Mouse (Mus musculus) lung, embryonic 15.5 days (tissue): Measurements from ENCODE around the gene Ccdc188. TPM values are rescaled to one million over a fixed set of nuclear protein-coding genes. Genes with fewer than 3 reads are reported as not detected.

Experiments
- ATAC-seq: fragments of 200-750 bp; cut with Nextera tagmentation; 2 replicates; pipeline ENCODE4 v1.8.0; 2017; ENCODE audit warnings: moderate number of reproducible peaks, borderline replicate concordance; ENCODE audit not compliant: low FRiP score, low TSS enrichment; ENCODE audit errors: extremely low read depth
- H3K27ac ChIP-seq: fragments of 300-500 bp; sonication (generic); 2 replicates; pipeline ENCODE4 v1.5.1; 2015; ENCODE audit warnings: moderate library complexity, mild to moderate bottlenecking, inconsistent platforms
- H3K27me3 ChIP-seq: fragments of 300-500 bp; sonication (generic); 2 replicates; pipeline ENCODE4 v1.6.1; 2015; ENCODE audit warnings: inconsistent platforms
- H3K36me3 ChIP-seq: fragments of 300-500 bp; sonication (generic); 2 replicates; pipeline ENCODE4 v1.6.1; 2015; ENCODE audit warnings: inconsistent platforms
- H3K4me1 ChIP-seq: fragments of 300-500 bp; sonication (generic); 2 replicates; pipeline ENCODE4 v1.6.1; 2015; ENCODE audit warnings: inconsistent platforms
- H3K4me2 ChIP-seq: fragments of 300-500 bp; sonication (generic); 2 replicates; pipeline ENCODE4 v1.6.1; 2015; ENCODE audit warnings: inconsistent platforms, mild to moderate bottlenecking, moderate library complexity
- H3K4me3 ChIP-seq: fragments of 300-500 bp; sonication (generic); 2 replicates; pipeline ENCODE4 v1.5.1; 2015; ENCODE audit warnings: mild to moderate bottlenecking, inconsistent platforms
- H3K9ac ChIP-seq: fragments of 300-500 bp; sonication (generic); 2 replicates; pipeline ENCODE4 v1.6.1; 2015; ENCODE audit warnings: inconsistent platforms
- H3K9me3 ChIP-seq: fragments of 300-500 bp; sonication (generic); 2 replicates; pipeline ENCODE4 v1.6.1; 2016; ENCODE audit warnings: inconsistent platforms
- WGBS: fragments of 180-500 bp; shearing (Covaris S2); methylation state at CpG from one replicate; pipeline ENCODE4 v1.1.7; 2015; 5-methylcytosine and 5-hydroxymethylcytosine counted together
- polyA plus RNA-seq: library from polyadenylated mRNA; unstranded; fragments of >200 nt; fragmentation: Nextera tagmentation; extraction: Ambion mirVana; gene quantifications from 2 replicates; pipeline ENCODE4 v1.2.1, GENCODE M21; 2015

Ccdc188 gene
- polyA plus RNA-seq, 1 experiment from 2014 or later: not detected

DNA sequence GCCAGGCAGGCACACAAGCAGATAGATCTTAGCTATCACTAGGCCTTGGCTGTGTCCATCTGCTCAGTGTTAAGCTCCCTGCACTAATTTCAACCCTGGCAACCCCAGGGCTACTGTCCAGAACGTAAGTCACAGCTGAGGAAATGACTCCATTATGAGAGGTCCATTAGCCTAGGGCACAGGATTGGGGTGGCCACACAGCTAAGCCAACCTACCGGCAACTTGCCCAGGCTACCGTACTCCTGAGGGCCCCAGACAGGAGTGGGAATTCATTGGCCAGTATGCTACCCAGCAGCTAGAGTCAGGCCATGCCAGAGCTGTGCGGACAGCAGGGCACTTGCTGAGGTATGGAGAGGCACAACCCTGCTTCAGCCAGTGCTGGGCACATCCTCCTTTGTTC lies 11.2 kb downstream of the Ccdc188 start:
- H3K4me2 ChIP-seq: no peak overlapping the region
- H3K9me3 ChIP-seq: no peaks in the 10 kb centered on the region
- H3K4me1 ChIP-seq: peaks cover 22% of the 10 kb centered on the region
- no peak overlapping the region for H3K9ac ChIP-seq
- H3K4me3 ChIP-seq: no peak overlapping the region
- H3K36me3 ChIP-seq: peaks cover 45% of the 10 kb centered on the region
- WGBS: 90% methylated on average over 4 of the region's 4 CpGs
- ATAC-seq: no peak
- H3K27ac ChIP-seq: no peak overlapping the region
- H3K27me3 ChIP-seq: no peaks in the 10 kb centered on the region

DNA sequence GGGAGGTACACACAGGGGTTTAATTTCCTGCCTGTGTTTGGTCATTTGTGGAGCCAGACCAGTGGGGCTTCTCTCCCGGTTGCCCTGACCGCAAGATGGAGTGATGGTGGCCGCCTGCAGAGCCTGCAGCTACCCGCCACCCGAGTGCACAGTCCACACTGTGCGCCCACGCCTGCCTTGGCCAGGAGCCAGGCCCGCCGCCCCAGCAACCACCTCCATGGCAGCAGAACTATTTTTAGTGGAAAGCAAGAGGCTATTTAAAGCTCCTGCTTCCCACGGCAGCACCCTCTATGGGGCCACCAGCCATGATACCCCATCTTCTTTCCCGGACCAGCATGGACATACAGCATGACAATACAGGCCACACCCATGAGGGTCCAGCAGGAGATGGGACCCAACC lies 11.9 kb downstream of the Ccdc188 start:
- H3K4me2 ChIP-seq: no peak overlapping the region
- no peak for ATAC-seq
- peaks cover 28% of the 10 kb centered on the region for H3K4me1 ChIP-seq
- no peak overlapping the region for H3K4me3 ChIP-seq
- H3K9me3 ChIP-seq: no peaks in the 10 kb centered on the region
- no peak overlapping the region for H3K27ac ChIP-seq
- H3K9ac ChIP-seq: no peak overlapping the region
- 58% methylated on average over 11 of the region's 11 CpGs for WGBS
- peaks cover 38% of the 10 kb centered on the region for H3K36me3 ChIP-seq
- H3K27me3 ChIP-seq: no peaks in the 10 kb centered on the region

DNA sequence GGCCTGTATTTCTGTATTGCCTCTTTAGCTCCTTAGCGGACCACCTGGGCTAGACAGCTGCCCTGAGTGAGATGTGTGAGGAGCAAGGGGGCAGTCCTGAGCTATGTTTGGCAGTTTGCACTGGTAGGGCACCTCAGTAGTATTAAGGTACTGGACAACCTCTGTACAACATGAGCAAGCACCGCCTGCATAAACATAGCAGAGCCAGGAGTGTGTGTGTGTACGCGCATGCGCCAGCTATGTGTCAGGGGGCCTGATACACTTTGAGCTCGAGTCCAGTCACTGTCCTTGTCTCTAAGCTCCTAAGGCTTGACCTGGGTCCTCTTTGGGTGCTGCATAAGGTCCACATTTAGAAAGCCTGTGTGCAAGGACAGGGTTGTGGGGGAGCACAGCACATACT lies 12.9 kb downstream of the Ccdc188 start:
- no peak for ATAC-seq
- H3K9ac ChIP-seq: no peak overlapping the region
- peaks cover 28% of the 10 kb centered on the region for H3K36me3 ChIP-seq
- no peak overlapping the region for H3K4me2 ChIP-seq
- H3K4me1 ChIP-seq: peaks cover 28% of the 10 kb centered on the region
- H3K9me3 ChIP-seq: no peaks in the 10 kb centered on the region
- WGBS: 76% methylated on average over 6 of the region's 6 CpGs
- no peak overlapping the region for H3K4me3 ChIP-seq
- H3K27me3 ChIP-seq: no peaks in the 10 kb centered on the region
- H3K27ac ChIP-seq: no peak overlapping the region

DNA sequence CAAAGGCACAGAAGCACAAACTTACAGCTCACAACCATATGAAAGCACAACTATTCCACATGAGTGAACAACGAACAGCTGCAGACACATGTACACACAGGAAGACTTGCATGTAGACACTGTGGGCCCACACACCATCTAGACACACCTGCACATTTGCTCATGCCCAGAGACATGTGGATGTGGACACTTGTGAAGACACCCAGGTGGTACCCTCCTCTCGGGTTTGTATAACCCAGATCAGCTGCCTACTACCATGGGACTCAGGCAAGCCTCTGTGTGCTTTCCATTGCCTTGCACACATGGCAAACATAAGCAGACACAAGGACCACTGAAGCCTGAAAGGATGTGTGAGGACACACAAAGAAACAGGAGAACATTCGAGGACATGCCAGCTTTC lies 13.4 kb downstream of the Ccdc188 start:
- WGBS: 77% methylated on average over 3 of the region's 3 CpGs
- Histone ChIP-seq H3K27me3 (no peaks in the 10 kb centered on the region), H3K4me2 (no peak overlapping the region), H3K9me3 (no peaks in the 10 kb centered on the region), H3K36me3 (peaks cover 24% of the 10 kb centered on the region), H3K9ac (no peak overlapping the region), H3K4me3 (no peak overlapping the region), H3K4me1 (peaks cover 31% of the 10 kb centered on the region), H3K27ac (no peak overlapping the region)
- ATAC-seq: no peak

DNA sequence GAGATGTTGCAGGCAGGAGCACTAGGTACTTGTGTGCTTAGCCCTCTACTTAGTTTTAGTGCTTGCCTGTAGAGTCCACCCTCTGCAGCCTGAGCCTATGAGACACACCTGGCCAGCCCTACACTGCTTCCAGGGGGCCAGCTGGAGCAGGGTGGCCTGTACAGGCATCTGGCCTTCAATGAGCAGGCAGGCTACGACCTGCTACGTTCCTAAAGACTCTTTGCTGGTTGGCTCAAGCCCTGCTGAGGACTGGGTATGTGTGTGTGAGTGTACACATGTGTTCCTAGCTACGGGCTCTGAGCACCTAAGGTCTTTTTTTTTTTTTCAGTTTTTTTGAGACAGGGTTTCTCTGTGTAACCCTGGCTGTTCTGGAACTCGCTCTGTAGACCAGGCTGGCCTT lies 13.8 kb downstream of the Ccdc188 start:
- WGBS: 68% methylated on average over 4 of the region's 4 CpGs
- H3K27me3 ChIP-seq: no peaks in the 10 kb centered on the region
- H3K27ac ChIP-seq: no peak overlapping the region
- no peak for ATAC-seq
- no peak overlapping the region for H3K4me3 ChIP-seq
- H3K4me2 ChIP-seq: no peak overlapping the region
- H3K36me3 ChIP-seq: peaks cover 20% of the 10 kb centered on the region
- no peak overlapping the region for H3K9ac ChIP-seq
- no peaks in the 10 kb centered on the region for H3K9me3 ChIP-seq
- H3K4me1 ChIP-seq: peaks cover 35% of the 10 kb centered on the region

DNA sequence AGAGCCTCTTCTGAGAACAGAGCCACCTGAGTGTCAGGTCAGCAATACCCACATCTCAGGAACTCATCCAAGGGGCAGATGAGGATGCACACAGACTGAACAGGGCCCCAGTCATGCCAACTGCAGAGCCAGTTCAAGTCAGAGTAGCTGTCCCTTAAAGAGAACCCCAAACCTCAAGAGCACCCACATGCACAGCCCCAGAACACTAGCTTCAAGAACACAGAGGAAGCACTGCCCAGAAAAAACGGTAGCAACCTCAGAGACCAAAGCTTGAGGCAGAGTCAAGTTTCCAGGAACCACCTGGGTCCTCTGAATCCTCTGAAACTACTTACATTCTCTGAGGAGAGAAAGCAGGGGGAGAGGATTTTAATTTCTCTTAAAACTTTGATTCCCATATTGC lies 15.8 kb downstream of the Ccdc188 start:
- peak overlapping the region; percentile 81 for H3K4me2 ChIP-seq
- WGBS: 20% methylated on average over 1 of the region's 1 CpGs
- H3K4me3 ChIP-seq: 0 out of 2 replicates have a peak overlapping the region, but pooled peaks have one; percentile 4
- no peak for ATAC-seq
- peaks cover 9% of the 10 kb centered on the region for H3K36me3 ChIP-seq
- H3K27me3 ChIP-seq: no peaks in the 10 kb centered on the region
- H3K27ac ChIP-seq: no peak overlapping the region
- peak overlapping the region; percentile 74 for H3K9ac ChIP-seq
- H3K4me1 ChIP-seq: peaks cover 37% of the 10 kb centered on the region
- no peaks in the 10 kb centered on the region for H3K9me3 ChIP-seq

DNA sequence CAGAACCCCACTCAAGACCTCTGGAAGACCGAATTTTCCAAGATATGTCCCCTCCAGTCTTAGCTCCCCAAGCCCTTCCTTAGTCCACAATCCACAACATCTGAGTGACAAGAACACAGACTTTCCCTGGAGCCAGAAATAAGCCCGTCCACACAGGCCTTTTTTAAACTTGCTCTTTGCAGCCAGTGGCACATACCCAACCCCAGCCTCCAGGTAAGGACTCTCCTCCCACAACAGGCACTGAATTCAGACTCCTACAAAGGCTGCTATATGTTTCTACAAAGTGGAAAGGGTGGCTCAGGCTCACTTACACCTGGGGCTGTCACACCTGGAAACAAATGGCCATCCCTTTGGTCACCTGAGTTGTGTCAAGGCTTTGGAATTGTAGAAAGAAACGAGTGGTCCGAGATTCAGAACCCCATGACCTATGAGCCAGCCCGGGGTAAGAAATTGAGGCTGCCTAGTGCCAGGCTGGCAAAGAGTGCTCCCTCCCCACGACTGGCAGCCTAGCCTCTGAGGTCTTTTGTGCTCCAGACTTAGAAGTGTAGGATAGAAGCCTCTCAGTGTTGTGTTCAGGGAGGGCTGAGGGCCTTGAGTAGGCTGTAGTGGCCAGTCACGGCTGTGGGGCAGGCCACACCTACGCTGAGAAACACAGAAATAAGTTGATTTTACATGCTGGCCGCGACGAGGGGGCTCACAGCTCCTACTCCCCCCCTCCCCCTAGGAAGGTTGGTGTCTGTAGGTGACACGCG lies 16.4 kb downstream of the Ccdc188 start:
- Histone ChIP-seq H3K4me1 (peaks cover 37% of the 10 kb centered on the region), H3K4me3 (peak overlapping the region; percentile 70), H3K9me3 (no peaks in the 10 kb centered on the region), H3K27ac (peak overlapping the region; percentile 90), H3K9ac (peak overlapping the region; percentile 74), H3K36me3 (peaks cover 13% of the 10 kb centered on the region), H3K4me2 (peak overlapping the region; percentile 81), H3K27me3 (no peaks in the 10 kb centered on the region)
- WGBS: 14% methylated on average over 13 of the region's 13 CpGs
- peak; percentile 21 for ATAC-seq

DNA sequence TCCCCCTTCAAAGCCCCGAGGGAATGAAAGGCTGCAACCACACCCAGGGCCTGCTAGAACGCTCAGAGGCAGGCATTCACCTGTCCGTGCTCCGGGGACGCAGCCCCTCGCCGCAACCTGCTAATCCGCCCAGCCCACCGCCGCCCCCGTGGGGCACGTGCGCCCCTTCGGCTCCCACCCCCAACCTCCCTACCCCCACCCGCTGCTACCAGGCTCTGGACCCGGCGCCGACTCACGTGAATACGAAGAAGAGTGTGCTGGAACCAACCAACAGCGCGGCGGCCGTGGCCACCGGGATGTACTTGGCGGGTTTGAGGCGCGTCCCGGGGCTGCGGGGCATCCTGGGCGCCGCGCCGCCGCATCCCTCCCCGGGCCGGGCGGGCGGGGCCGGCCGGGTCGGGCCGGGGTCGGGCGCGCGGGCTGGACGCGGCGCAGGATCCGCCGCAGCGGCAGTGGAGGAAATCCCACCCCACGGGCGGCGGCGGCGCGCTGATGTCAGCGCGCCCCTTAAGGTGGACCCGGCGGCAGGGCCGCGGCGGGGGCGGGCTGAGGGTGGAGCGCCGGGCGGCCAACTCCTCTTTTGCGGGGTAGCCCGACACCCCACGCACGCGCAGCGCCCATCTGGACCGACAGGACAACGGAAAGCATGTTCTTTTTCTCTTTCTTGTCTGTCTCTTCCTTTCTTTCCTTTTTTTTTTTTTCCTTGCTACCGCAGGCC lies 17.2 kb downstream of the Ccdc188 start, which contains the start of gene Zdhhc8:
TSS of gene Zdhhc8 (minus strand) at position 466 of the 718 bp plus-strand sequence.
- 1% methylated on average over 78 of the region's 79 CpGs for WGBS
- no peaks in the 10 kb centered on the region for H3K9me3 ChIP-seq
- H3K4me1 ChIP-seq: peaks cover 32% of the 10 kb centered on the region
- H3K4me3 ChIP-seq: peak within 1 kb of the TSS; percentile 70
- H3K9ac ChIP-seq: peak within 1 kb of the TSS; percentile 74
- H3K4me2 ChIP-seq: peak within 1 kb of the TSS; percentile 81
- ATAC-seq: peak; percentile 85
- H3K36me3 ChIP-seq: peaks cover 19% of the 10 kb centered on the region
- H3K27ac ChIP-seq: peak within 1 kb of the TSS; percentile 90
- H3K27me3 ChIP-seq: no peaks in the 10 kb centered on the region

DNA sequence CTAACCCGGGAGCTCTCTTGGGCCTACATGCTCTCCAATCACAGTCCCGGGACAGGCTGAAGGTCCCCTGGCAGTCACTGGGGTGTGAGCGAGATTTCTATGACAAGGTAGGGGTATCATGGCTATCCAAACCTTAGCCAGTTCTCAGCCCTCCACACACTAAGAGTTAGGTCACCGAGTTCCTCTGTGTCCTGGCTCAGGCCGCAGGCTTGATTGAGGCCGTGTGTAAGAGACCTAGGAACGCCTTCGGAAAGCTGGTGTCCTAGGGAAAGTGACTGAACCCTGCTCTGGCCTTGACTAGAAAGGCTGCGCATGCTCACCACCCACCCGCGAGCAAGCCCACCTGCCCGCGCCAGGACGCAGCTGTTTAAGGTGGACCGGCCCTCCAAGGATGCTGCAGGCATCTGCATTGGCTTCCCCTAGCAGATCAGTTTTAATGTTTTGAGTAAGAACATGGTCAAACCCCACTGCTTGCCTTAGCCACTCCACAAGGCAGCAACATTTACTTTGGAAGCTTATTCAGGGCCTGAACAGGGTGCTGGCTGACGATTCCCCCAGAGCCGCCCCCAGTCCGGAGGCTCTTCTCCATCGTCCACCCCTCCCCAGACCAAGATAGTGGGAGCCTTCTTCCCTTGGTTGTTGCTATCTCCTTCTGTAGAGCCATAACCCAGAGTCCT lies 17.8 kb downstream of the Ccdc188 start:
- peak overlapping the region; percentile 74 for H3K9ac ChIP-seq

DNA sequence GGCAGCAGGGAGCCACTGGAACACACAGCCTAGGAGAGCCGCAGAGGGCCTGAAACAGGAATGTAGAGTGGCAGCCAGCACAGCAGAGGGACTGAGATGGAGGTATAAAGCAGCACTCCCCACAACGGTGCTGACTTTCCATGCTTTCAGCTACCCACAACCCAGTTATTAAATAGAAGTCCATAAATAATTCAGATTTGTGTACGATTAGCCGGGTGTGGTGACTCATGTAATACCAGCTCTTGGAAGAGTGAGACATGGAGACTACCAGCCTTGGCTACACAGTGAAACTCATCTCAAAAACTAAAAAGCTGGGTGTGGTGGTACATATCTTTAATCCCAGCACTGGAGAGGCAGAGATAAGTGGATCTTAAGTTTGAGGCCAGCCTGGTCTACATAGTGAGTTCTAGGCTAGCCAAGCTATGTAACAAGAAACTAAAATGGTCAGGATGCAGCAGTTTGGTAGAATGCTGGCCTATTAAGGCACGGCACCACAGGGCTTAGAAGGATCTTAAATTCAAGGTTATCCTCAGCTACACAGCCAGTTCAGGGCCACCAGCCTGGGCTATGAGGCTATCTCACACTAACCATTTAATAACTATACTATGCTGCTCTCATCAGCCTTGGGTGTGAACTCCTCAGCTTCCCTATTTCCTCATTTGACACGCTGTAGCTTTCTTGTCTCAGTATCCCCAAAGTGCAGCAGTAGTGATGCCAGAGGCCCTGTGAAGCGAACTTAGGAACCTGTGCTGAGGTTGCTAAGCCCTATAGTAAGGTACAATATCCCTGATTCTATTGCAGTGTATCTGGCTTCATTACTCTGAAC lies 19.2 kb downstream of the Ccdc188 start:
- 67% methylated on average over 7 of the region's 7 CpGs for whole genome bisulfite sequencing
- Histone ChIP-seq H3K4me2 (no peak overlapping the region), H3K27me3 (no peaks in the 10 kb centered on the region), H3K4me1 (peaks cover 23% of the 10 kb centered on the region), H3K9me3 (no peaks in the 10 kb centered on the region), H3K9ac (no peak overlapping the region), H3K36me3 (peaks cover 39% of the 10 kb centered on the region), H3K4me3 (no peak overlapping the region), H3K27ac (peak overlapping the region; percentile 90; the same call in 1 of the 2 replicates)
- ATAC-seq: no peak

More for the DNA sequence above, 17.8 kb downstream of the Ccdc188 start:
- H3K27ac ChIP-seq: peak overlapping the region; percentile 90
- peaks cover 26% of the 10 kb centered on the region for H3K4me1 ChIP-seq
- WGBS: 3% methylated on average over 19 of the region's 19 CpGs
- H3K36me3 ChIP-seq: peaks cover 25% of the 10 kb centered on the region
- no peaks in the 10 kb centered on the region for H3K9me3 ChIP-seq
- H3K4me2 ChIP-seq: peak overlapping the region; percentile 81
- H3K27me3 ChIP-seq: no peaks in the 10 kb centered on the region
- peak overlapping the region; percentile 70 for H3K4me3 ChIP-seq
- peak; percentile 56; the same call in 1 of the 2 replicates for ATAC-seq

DNA sequence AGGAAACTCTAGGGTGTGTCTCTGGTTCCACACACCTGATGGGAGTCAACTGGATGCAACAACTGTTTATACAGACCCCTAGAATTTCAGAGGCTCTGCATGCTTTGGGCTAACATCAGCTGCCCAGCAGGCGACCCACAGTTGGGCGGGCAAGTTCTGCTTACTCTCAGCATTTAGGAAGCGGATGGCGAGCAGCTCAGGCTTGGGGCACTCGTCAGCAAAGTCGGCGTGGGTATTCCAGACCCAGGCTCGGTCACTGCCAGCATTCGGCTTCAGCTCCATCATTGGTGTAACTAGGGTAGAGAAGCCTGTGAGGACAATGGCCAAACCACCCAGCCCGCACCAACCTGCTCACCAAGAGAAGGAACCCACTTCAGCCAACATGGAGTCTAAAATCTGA lies 23.9 kb downstream of the Ccdc188 start:
- H3K27me3 ChIP-seq: no peaks in the 10 kb centered on the region
- no peak overlapping the region for H3K4me3 ChIP-seq
- H3K36me3 ChIP-seq: peaks cover 85% of the 10 kb centered on the region
- H3K27ac ChIP-seq: no peak overlapping the region
- no peak overlapping the region for H3K4me2 ChIP-seq
- H3K4me1 ChIP-seq: peaks cover 5% of the 10 kb centered on the region
- WGBS: 87% methylated on average over 10 of the region's 10 CpGs
- no peaks in the 10 kb centered on the region for H3K9me3 ChIP-seq
- no peak overlapping the region for H3K9ac ChIP-seq
- ATAC-seq: no peak
